ENCODE assay signal across 10 mouse cellular contexts in genomic region chr4:132513395-132514273, GRCm38 (mm10). TPM values are rescaled to one million over a fixed set of nuclear protein-coding genes. Genes with fewer than 3 reads are reported as not detected.
DNase-seq lines count a peak whose midpoint lies in the region; ATAC-seq lines count a peak whose summit lies in the region.
"Had no signal": no experiment of that assay in that cellular context is flagged by ENCODE, and none has a peak within 500 bp of the region (broad histone marks: within the 10 kb centered on the region; RNA-seq: fewer than 3 reads in every experiment).

No protein-coding gene starts in this region.

- H3K4me3 ChIP-seq in liver, embryonic 12.5 days, result peak overlapping the region; percentile 14; the same call in 1 of the 2 replicates

- peak overlapping the region; percentile 45 for H3K9ac ChIP-seq in liver, embryonic 12.5 days

- no peaks in the 10 kb centered on the region for H3K36me3 ChIP-seq in liver, embryonic 12.5 days

- peak overlapping the region; percentile 95 for H3K4me2 ChIP-seq in liver, embryonic 12.5 days

- no peaks in the 10 kb centered on the region for H3K27me3 ChIP-seq in liver, embryonic 12.5 days (replicated peaks)

- H3K4me1 ChIP-seq in liver, embryonic 12.5 days, result peaks cover 74% of the 10 kb centered on the region

- ATAC-seq in liver, embryonic 12.5 days, result no peak

- peak overlapping the region; percentile 76 for H3K27ac ChIP-seq in liver, embryonic 12.5 days

- WGBS in liver, embryonic 12.5 days (ENCODE audit: insufficient replicate concordance), result 27% methylated on average over 14 of the region's 14 CpGs

- peak; percentile 94 for DNase-seq in heart, adult 11 months
- DNase-seq in heart, postnatal 36 days, result no peak
- peak; percentile 97 for DNase-seq in 416B (ENCODE audit: low read depth)
- peak; percentile 37 for DNase-seq in adrenal gland, postnatal 10 days
- no peak for DNase-seq in left cerebral cortex, adult 9 months (ENCODE audit: low spot score in 2 of 2)
- no peak for DNase-seq in ovary, adult 18-20 months (ENCODE audit: low spot score)
- no peak for DNase-seq in urinary bladder, postnatal 4 days (ENCODE audit: low spot score in 2 of 2)
- DNase-seq: heart, adult 18-20 months; thymus, postnatal 25 days had no signal

- intact Hi-C loops in heart, postnatal 36 days (cut with DNase I), result loop anchor here (1.0 to 5.0 kb wide), 4 partner anchors 50 to 301 kb away; partner anchors contain the start of genes Med18 and Ythdf2

- H3K9me3 ChIP-seq in liver, embryonic 12.5 days (replicated peaks), result no peaks in the 10 kb centered on the region

RNA-seq across cellular contexts. Expression of gene Sesn2, which starts 3.3 kb away (rescaled TPM):
- 1 to 10 TPM; 3.3 to 4.1 TPM for total RNA-seq in heart, postnatal 36 days (2021)
- total RNA-seq in adrenal gland, postnatal 10 days (2021), result 10 to 100 TPM; 11.6 to 26.0 TPM
- polyA plus RNA-seq in liver, embryonic 12.5 days (2016; fragmentation: Nextera tagmentation; extraction: Ambion mirVana), result 9.3 and 10.6 TPM in 2 replicates

RNA-seq across cellular contexts. Expression of gene Atpif1, which starts 19.8 kb away (rescaled TPM):
- 100 to 1,000 TPM; 311 to 330 TPM for total RNA-seq in heart, postnatal 36 days (2021)
- total RNA-seq in adrenal gland, postnatal 10 days (2021), result 100 to 1,000 TPM; 311 to 337 TPM
- polyA plus RNA-seq in liver, embryonic 12.5 days (2016; fragmentation: Nextera tagmentation; extraction: Ambion mirVana), result 2,000 and 2,061 TPM in 2 replicates

RNA-seq across cellular contexts. Expression of gene Dnajc8, which starts 21.7 kb away (rescaled TPM):
- 10 to 100 TPM; 50.9 to 63.2 TPM for total RNA-seq in heart, postnatal 36 days (2021)
- 10 to 100 TPM; 73.9 to 87.0 TPM for total RNA-seq in adrenal gland, postnatal 10 days (2021)
- polyA plus RNA-seq in liver, embryonic 12.5 days (2016; fragmentation: Nextera tagmentation; extraction: Ambion mirVana), result 143 and 148 TPM in 2 replicates

RNA-seq across cellular contexts. Expression of gene Med18, which starts 49.9 kb away (rescaled TPM):
- total RNA-seq in heart, postnatal 36 days (2021), result 1 to 10 TPM; 3.4 to 4.3 TPM
- 10 to 100 TPM in 1 of 2 experiments, 1 to 10 TPM in 1; 8.2 to 10.6 TPM for total RNA-seq in adrenal gland, postnatal 10 days (2021)
- polyA plus RNA-seq in liver, embryonic 12.5 days (2016; fragmentation: Nextera tagmentation; extraction: Ambion mirVana), result 19.4 and 21.2 TPM in 2 replicates

RNA-seq across cellular contexts. Expression of gene Ptafr, which starts 50.2 kb away (rescaled TPM):
- 1 to 10 TPM; 1.8 to 3.2 TPM for total RNA-seq in heart, postnatal 36 days (2021)
- 1 to 10 TPM; 1.9 to 2.3 TPM for total RNA-seq in adrenal gland, postnatal 10 days (2021)
- 0.77 and 0.94 TPM in 2 replicates for polyA plus RNA-seq in liver, embryonic 12.5 days (2016; fragmentation: Nextera tagmentation; extraction: Ambion mirVana)

Comparison
In these comparisons a context has a peak if more than half of its experiments do, and no peak if none do; other contexts are left out.
1. DNase-seq: peak in heart, adult 11 months (single experiment), 416B (single experiment) and adrenal gland, postnatal 10 days (single experiment); none in heart, postnatal 36 days (0 of 2), left cerebral cortex, adult 9 months (0 of 2), ovary, adult 18-20 months (single experiment) and urinary bladder, postnatal 4 days (0 of 2).